Mouse (Mus musculus) 3T3-L1 (cell line): ENCODE data around the gene B230118H07Rik.

ENCODE experiments used
- DNase-seq: peaks from one replicate; pipeline ENCODE4 v3.0.0-alpha.2; 2015; ENCODE audit warnings: low read depth, low spot score

Gene B230118H07Rik

GRCm38 (mm10) chr2:101525091-101525490 is 124.2 kb downstream of the B230118H07Rik start:
- DNase-seq = no peak

- DNase-seq = no peak
Observed at GRCm38 (mm10) chr2:101520503-101520902, 128.8 kb downstream of the B230118H07Rik start.

GRCm38 (mm10) chr2:101519928-101520327 is 129.4 kb downstream of the B230118H07Rik start:
- DNase-seq = no peak
